Mouse (Mus musculus) heart, embryonic 11.5 days (tissue): ENCODE data around the gene Lamb2. TPM values are rescaled to one million over a fixed set of nuclear protein-coding genes. Genes with fewer than 3 reads are reported as not detected.
A peak's percentile ranks its signal among the peaks of the same experiment; 100 is the strongest.

Source experiments
- ATAC-seq: fragments of 200-750 bp; cut with Nextera tagmentation; replicated peaks from 2 replicates; pipeline ENCODE4 v1.8.0; 2017; ENCODE audit warnings: moderate library complexity; ENCODE audit not compliant: insufficient number of reproducible peaks, low FRiP score, low TSS enrichment
- H3K27ac ChIP-seq: fragments of 300-500 bp; sonication (generic); 2 replicates; pipeline ENCODE4 v1.5.1; 2014; ENCODE audit warnings: mild to moderate bottlenecking, low read depth, low read length
- H3K27me3 ChIP-seq: fragments of 300-500 bp; sonication (generic); 2 replicates; pipeline ENCODE4 v1.6.1; 2014; ENCODE audit warnings: mild to moderate bottlenecking, low read length, mixed read lengths; ENCODE audit not compliant: control insufficient read depth, insufficient read depth
- H3K36me3 ChIP-seq: fragments of 300-500 bp; sonication (generic); 2 replicates; pipeline ENCODE4 v1.6.1; 2014; ENCODE audit warnings: mild to moderate bottlenecking, low read length, moderate library complexity, mixed read lengths; ENCODE audit not compliant: control insufficient read depth, insufficient read depth
- H3K4me1 ChIP-seq: fragments of 300-500 bp; sonication (generic); 2 replicates; pipeline ENCODE4 v1.6.1; 2014; ENCODE audit warnings: low read length; ENCODE audit not compliant: control insufficient read depth, insufficient read depth
- H3K4me2 ChIP-seq: fragments of 300-500 bp; sonication (generic); 2 replicates; pipeline ENCODE4 v1.6.1; 2014; ENCODE audit warnings: mild to moderate bottlenecking, moderate library complexity
- H3K4me3 ChIP-seq: fragments of 300-500 bp; sonication (generic); 2 replicates; pipeline ENCODE4 v1.5.1; 2014; ENCODE audit warnings: low read depth, low read length
- H3K9ac ChIP-seq: fragments of 300-500 bp; sonication (generic); 2 replicates; pipeline ENCODE4 v1.6.1; 2014; ENCODE audit warnings: mild to moderate bottlenecking, low read depth, low read length, moderate library complexity
- H3K9me3 ChIP-seq: fragments of 300-500 bp; sonication (generic); replicated peaks from 2 replicates; pipeline ENCODE4 v1.6.1; 2016; ENCODE audit warnings: low read length; ENCODE audit not compliant: control insufficient read depth
- WGBS: fragments of 180-500 bp; shearing (Covaris S2); extraction: QIAGEN DNeasy Blood & Tissue Kit; methylation state at CpG from one replicate; pipeline ENCODE4 v1.1.7; 2014; ENCODE audit not compliant: insufficient replicate concordance; 5-methylcytosine and 5-hydroxymethylcytosine counted together
- polyA plus RNA-seq: library from polyadenylated mRNA; unstranded; fragments of >200 nt; fragmentation: Nextera tagmentation; extraction: Ambion mirVana; gene quantifications from 2 replicates; pipeline ENCODE4 v1.2.1, GENCODE M21; 2014

The Lamb2 gene
- polyA plus RNA-seq, 1 experiment from 2014 or later: 22.7 TPM

- peak overlapping the region; percentile 86 for H3K9ac ChIP-seq
- no peaks in the 10 kb centered on the region for H3K9me3 ChIP-seq
- peak overlapping the region; percentile 95 for H3K4me2 ChIP-seq
- peak overlapping the region; percentile 73 for H3K4me3 ChIP-seq
- H3K36me3 ChIP-seq: peaks cover 23% of the 10 kb centered on the region
- WGBS: 83% methylated on average over 7 of the region's 7 CpGs
- H3K4me1 ChIP-seq: peaks cover 8% of the 10 kb centered on the region
- no peak for ATAC-seq
- no peak overlapping the region for H3K27ac ChIP-seq
- H3K27me3 ChIP-seq: no peaks in the 10 kb centered on the region
Observed at GRCm38 (mm10) chr9:108508776-108509175, 29.2 kb downstream of the Lamb2 start.

DNA sequence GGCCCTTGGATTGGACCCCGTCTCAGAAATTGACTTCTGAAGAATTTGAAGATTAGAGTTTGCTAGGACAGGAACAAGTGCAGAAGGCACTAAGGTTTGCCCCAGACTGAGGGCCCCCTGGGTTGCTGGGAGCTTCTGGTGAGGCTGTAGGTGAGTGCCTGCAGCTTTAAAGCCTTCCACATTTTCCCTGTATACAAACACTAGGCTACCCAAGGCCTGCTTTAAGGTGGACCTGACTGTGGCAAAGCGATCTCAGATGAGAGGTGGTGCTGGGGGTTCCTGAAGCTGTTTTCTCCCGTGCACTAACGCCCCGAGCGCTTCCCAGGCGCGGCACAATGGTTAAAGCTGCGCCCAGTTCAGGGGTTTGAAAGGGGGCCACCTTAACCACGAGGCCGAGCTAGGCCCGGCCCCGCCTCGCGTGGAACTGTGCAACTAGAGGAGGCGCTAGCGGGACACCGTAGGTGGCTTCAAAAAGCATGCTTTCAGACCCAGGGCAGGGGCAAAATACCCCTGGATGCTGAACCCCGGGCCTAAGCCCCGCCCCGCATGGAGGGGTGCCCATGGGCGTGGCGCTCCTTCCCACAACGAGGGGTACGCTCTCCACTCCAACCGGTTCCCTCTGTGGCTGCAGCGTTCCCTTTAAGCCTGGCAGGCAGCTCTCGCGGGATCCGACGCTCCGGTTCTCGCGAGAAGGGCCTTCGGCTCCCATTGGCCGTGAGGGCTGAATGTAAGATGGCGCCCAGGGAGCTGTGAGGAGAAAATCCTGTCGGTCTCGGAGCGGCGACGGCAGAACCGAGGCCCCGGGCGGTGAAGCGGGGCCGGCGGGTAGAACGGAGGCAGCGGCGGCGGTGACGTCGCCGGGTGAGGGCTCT, 37.1 kb downstream of the Lamb2 start, which contains the start of gene Qrich1:
Gene Qrich1 (plus strand): TSS at position 427 of the 872 bp plus-strand sequence.
- Histone ChIP-seq H3K36me3 (peaks cover 24% of the 10 kb centered on the region), H3K4me3 (peak within 1 kb of the TSS; percentile 98), H3K27ac (peak within 1 kb of the TSS; percentile 100), H3K4me1 (peaks cover 15% of the 10 kb centered on the region), H3K4me2 (peak within 1 kb of the TSS; percentile 90), H3K27me3 (no peaks in the 10 kb centered on the region), H3K9ac (peak within 1 kb of the TSS; percentile 99), H3K9me3 (no peaks in the 10 kb centered on the region)
- 1% methylated on average over 47 of the region's 55 CpGs for WGBS
- ATAC-seq: peak; percentile 93

DNA sequence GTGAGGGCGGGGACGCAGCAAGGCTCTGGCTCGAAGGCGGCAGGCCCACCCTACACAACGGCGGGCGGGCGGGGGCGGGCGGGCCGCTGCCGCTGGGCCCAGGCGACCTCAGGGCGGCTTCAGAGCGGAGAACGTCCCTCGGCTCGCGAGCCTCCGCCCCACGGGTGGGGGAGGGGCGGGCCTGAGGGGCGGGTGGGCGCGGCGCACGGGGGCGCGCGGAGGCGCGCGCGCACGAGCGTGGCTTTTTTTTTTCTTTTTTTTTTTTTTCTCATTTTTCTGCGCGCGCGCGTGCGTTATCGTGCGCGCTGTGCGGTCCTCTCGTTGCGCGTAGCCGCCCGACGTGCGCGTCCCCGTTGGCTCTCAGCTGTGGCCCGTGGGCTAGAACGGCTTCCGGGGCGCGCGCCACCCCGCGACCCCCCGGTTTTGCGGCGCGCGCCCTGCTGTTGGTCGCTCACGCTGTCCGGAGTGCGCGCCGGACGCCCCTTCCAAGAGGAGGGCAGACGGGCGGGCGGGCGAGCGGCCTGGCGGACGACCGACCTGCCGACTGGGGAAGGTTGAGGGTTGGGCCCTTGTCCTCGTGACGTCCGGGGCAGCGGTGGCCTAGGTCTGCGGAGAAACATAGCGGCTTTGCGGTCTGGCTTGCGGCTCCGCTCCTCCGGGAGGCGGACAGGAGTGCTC, 37.9 kb downstream of the Lamb2 start:
- Histone ChIP-seq H3K9ac (peak overlapping the region; percentile 99), H3K27me3 (no peaks in the 10 kb centered on the region), H3K4me3 (peak overlapping the region; percentile 98), H3K9me3 (no peaks in the 10 kb centered on the region), H3K36me3 (peaks cover 17% of the 10 kb centered on the region), H3K27ac (peak overlapping the region; percentile 100), H3K4me1 (peaks cover 15% of the 10 kb centered on the region), H3K4me2 (peak overlapping the region; percentile 90)
- peak; percentile 81 for ATAC-seq
- under 1% methylated on average over 81 of the region's 95 CpGs for WGBS

GRCm38 (mm10) chr9:108517931-108518332, 38.4 kb downstream of the Lamb2 start:
- peaks cover 12% of the 10 kb centered on the region for H3K36me3 ChIP-seq
- WGBS: under 1% methylated on average over 13 of the region's 13 CpGs
- peaks cover 15% of the 10 kb centered on the region for H3K4me1 ChIP-seq
- peak overlapping the region; percentile 98 for H3K4me3 ChIP-seq
- no peaks in the 10 kb centered on the region for H3K9me3 ChIP-seq
- ATAC-seq: no peak
- H3K27ac ChIP-seq: peak overlapping the region; percentile 100
- H3K9ac ChIP-seq: peak overlapping the region; percentile 99
- peak overlapping the region; percentile 90 for H3K4me2 ChIP-seq
- no peaks in the 10 kb centered on the region for H3K27me3 ChIP-seq

- Histone ChIP-seq H3K27me3 (no peaks in the 10 kb centered on the region), H3K9me3 (no peaks in the 10 kb centered on the region), H3K4me2 (no peak overlapping the region), H3K27ac (no peak overlapping the region), H3K4me1 (peaks cover 11% of the 10 kb centered on the region), H3K9ac (no peak overlapping the region), H3K36me3 (no peaks in the 10 kb centered on the region), H3K4me3 (no peak overlapping the region)
- ATAC-seq: no peak
- 83% methylated on average over 2 of the region's 2 CpGs for WGBS
Observed at GRCm38 (mm10) chr9:108521604-108522003, 42.1 kb downstream of the Lamb2 start.

GRCm38 (mm10) chr9:108523341-108523740, 43.8 kb downstream of the Lamb2 start:
- H3K9ac ChIP-seq: no peak overlapping the region
- no peak overlapping the region for H3K4me3 ChIP-seq
- no peaks in the 10 kb centered on the region for H3K36me3 ChIP-seq
- no peak overlapping the region for H3K27ac ChIP-seq
- no peak overlapping the region for H3K4me2 ChIP-seq
- no peak for ATAC-seq
- no peaks in the 10 kb centered on the region for H3K27me3 ChIP-seq
- H3K9me3 ChIP-seq: no peaks in the 10 kb centered on the region
- H3K4me1 ChIP-seq: peaks cover 10% of the 10 kb centered on the region
- WGBS: 93% methylated on average over 4 of the region's 4 CpGs

- no peak overlapping the region for H3K9ac ChIP-seq
- no peak overlapping the region for H3K4me3 ChIP-seq
- no peaks in the 10 kb centered on the region for H3K9me3 ChIP-seq
- no peak overlapping the region for H3K27ac ChIP-seq
- 82% methylated on average over 3 of the region's 3 CpGs for WGBS
- no peak for ATAC-seq
- peaks cover 4% of the 10 kb centered on the region; the same call in 1 of the 2 replicates for H3K4me1 ChIP-seq
- H3K36me3 ChIP-seq: peaks cover 7% of the 10 kb centered on the region
- no peaks in the 10 kb centered on the region for H3K27me3 ChIP-seq
- no peak overlapping the region for H3K4me2 ChIP-seq
Observed at GRCm38 (mm10) chr9:108525400-108525799, 45.9 kb downstream of the Lamb2 start.

GRCm38 (mm10) chr9:108530954-108531353, 51.4 kb downstream of the Lamb2 start:
- no peak overlapping the region for H3K4me3 ChIP-seq
- H3K27ac ChIP-seq: no peak overlapping the region
- no peaks in the 10 kb centered on the region for H3K9me3 ChIP-seq
- no peak for ATAC-seq
- H3K27me3 ChIP-seq: no peaks in the 10 kb centered on the region
- 86% methylated on average over 1 of the region's 1 CpGs for WGBS
- H3K9ac ChIP-seq: no peak overlapping the region
- no peak overlapping the region for H3K4me2 ChIP-seq
- no peaks in the 10 kb centered on the region for H3K4me1 ChIP-seq
- peaks cover 37% of the 10 kb centered on the region for H3K36me3 ChIP-seq
